Mouse (Mus musculus) stomach, embryonic 16.5 days (tissue): ENCODE results near the gene Vsx1. TPM values are rescaled to one million over a fixed set of nuclear protein-coding genes. Genes with fewer than 3 reads are reported as not detected.

Experiments used
- ATAC-seq: fragments of 200-750 bp; cut with Nextera tagmentation; 2 replicates; pipeline ENCODE4 v1.8.0; 2017; ENCODE audit warnings: moderate number of reproducible peaks, moderate TSS enrichment; ENCODE audit not compliant: insufficient read depth, low FRiP score
- H3K27ac ChIP-seq: fragments of 300-500 bp; sonication (generic); 2 replicates; pipeline ENCODE4 v1.5.1; 2014; ENCODE audit warnings: low read length
- H3K27me3 ChIP-seq: fragments of 300-500 bp; sonication (generic); 2 replicates; pipeline ENCODE4 v1.6.1; 2014; ENCODE audit warnings: low read length, control low read depth, mixed read lengths; ENCODE audit not compliant: control insufficient read depth, insufficient read depth
- H3K36me3 ChIP-seq: fragments of 300-500 bp; sonication (generic); 2 replicates; pipeline ENCODE4 v1.6.1; 2014; ENCODE audit warnings: low read length; ENCODE audit not compliant: control insufficient read depth, insufficient read depth
- H3K4me1 ChIP-seq: fragments of 300-500 bp; sonication (generic); 2 replicates; pipeline ENCODE4 v1.6.1; 2014; ENCODE audit warnings: low read length, control low read depth, mixed read lengths; ENCODE audit not compliant: control insufficient read depth, insufficient read depth
- H3K4me2 ChIP-seq: fragments of 300-500 bp; sonication (generic); 2 replicates; pipeline ENCODE4 v1.6.1; 2014; ENCODE audit warnings: low read depth, low read length, mixed read lengths
- H3K4me3 ChIP-seq: fragments of 300-500 bp; sonication (generic); replicated peaks from 2 replicates; pipeline ENCODE4 v1.5.1; 2014; ENCODE audit warnings: mild to moderate bottlenecking, low read length
- H3K9ac ChIP-seq: fragments of 300-500 bp; sonication (generic); 2 replicates; pipeline ENCODE4 v1.6.1; 2014; ENCODE audit warnings: low read length
- H3K9me3 ChIP-seq: fragments of 300-500 bp; sonication (generic); replicated peaks from 2 replicates; pipeline ENCODE4 v1.6.1; 2016; ENCODE audit warnings: low read length, control low read depth; ENCODE audit not compliant: control insufficient read depth
- WGBS: fragments of 180-500 bp; shearing (Covaris S2); extraction: QIAGEN DNeasy Blood & Tissue Kit; methylation state at CpG from one replicate; pipeline ENCODE4 v1.1.7; 2014; 5-methylcytosine and 5-hydroxymethylcytosine counted together
- polyA plus RNA-seq: library from polyadenylated mRNA; unstranded; fragments of >200 nt; fragmentation: Nextera tagmentation; extraction: Ambion mirVana; gene quantifications from 2 replicates; pipeline ENCODE4 v1.2.1, GENCODE M21; 2015

Vsx1 gene
- polyA plus RNA-seq, 1 experiment from 2014 or later, result not detected

DNA sequence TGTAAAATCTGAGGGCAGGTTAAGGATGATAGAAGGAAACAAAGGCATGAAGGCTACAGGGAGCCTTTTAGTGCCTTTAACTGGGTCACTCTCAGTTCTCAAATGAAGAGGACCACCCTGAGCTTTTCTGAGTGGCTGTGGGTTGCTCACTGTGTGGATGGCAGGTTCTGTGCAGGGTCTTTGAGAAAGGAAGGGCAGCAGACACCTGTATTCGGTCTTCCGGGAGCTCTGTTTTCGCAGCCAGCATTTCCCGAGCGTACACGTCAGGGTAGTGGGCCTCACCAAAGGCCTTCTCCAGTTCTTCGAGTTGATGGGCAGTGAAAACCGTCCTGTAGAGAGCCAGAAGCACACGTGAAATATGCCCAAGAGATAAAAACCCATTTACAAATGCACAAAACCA is 3.8 kb downstream of the Vsx1 start:
- no peaks in the 10 kb centered on the region for H3K36me3 ChIP-seq
- H3K27ac ChIP-seq, result no peak overlapping the region
- no peak overlapping the region for H3K4me3 ChIP-seq
- 0 out of 2 replicates have a peak, but pooled peaks cover 7% of the 10 kb centered on the region for H3K4me1 ChIP-seq
- no peaks in the 10 kb centered on the region for H3K9me3 ChIP-seq
- H3K4me2 ChIP-seq, result no peak overlapping the region
- H3K9ac ChIP-seq, result no peak overlapping the region
- WGBS, result 89% methylated on average over 9 of the region's 9 CpGs
- H3K27me3 ChIP-seq, result peaks cover 38% of the 10 kb centered on the region
- no peak for ATAC-seq

DNA sequence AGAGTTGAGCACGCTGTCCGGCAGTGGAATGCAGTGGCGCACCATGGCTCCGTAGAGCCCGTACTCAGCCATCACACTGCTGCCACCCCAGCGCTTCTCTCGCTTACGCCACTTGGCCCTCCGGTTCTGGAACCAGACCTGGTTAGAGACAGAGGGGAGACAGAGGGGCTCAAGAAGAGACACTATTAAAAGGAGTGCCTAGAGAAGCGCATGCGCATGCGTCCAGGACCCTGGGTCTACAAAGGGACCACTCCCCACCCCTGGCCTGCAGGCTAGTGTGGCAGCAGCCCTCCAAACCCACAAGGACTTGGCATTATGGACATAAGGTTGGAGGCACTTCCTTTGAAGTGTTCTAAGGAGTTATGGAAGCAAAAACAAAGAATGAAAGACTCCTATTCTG is 4.7 kb downstream of the Vsx1 start:
- H3K36me3 ChIP-seq, result no peaks in the 10 kb centered on the region
- WGBS, result 84% methylated on average over 12 of the region's 12 CpGs

DNA sequence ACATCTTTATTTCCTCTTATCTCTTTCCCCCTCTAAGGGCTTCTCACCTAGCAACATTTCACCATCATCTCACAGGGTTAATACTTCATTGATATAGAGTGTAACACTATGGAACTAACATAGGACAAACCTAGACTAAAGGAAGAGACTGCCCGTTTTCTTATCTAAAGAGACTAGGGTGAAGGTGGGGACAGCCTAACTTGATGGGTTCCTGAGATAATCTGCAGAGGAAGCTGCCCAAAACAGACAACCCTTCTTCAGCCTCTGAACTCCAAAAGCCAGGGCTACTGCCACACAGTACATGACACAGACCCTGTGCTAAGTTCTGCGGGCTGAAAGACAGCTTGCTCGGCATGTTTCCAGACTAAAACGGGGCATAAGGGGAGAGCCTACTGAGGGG is 7.6 kb downstream of the Vsx1 start:
- H3K9me3 ChIP-seq, result no peaks in the 10 kb centered on the region
- H3K36me3 ChIP-seq, result no peaks in the 10 kb centered on the region
- no peaks in the 10 kb centered on the region for H3K4me1 ChIP-seq
- H3K4me2 ChIP-seq, result no peak overlapping the region
- H3K4me3 ChIP-seq, result no peak overlapping the region
- H3K9ac ChIP-seq, result no peak overlapping the region
- 61% methylated on average over 4 of the region's 4 CpGs for WGBS
- H3K27ac ChIP-seq, result no peak overlapping the region
- ATAC-seq, result no peak
- peaks cover 6% of the 10 kb centered on the region; the same call in 1 of the 2 replicates for H3K27me3 ChIP-seq

More for the DNA sequence above, 4.7 kb downstream of the Vsx1 start:
- Histone ChIP-seq H3K4me1 (0 out of 2 replicates have a peak, but pooled peaks cover 7% of the 10 kb centered on the region), H3K4me3 (no peak overlapping the region), H3K27ac (no peak overlapping the region), H3K9me3 (no peaks in the 10 kb centered on the region), H3K9ac (no peak overlapping the region), H3K27me3 (peaks cover 30% of the 10 kb centered on the region), H3K4me2 (no peak overlapping the region)
- ATAC-seq, result no peak

DNA sequence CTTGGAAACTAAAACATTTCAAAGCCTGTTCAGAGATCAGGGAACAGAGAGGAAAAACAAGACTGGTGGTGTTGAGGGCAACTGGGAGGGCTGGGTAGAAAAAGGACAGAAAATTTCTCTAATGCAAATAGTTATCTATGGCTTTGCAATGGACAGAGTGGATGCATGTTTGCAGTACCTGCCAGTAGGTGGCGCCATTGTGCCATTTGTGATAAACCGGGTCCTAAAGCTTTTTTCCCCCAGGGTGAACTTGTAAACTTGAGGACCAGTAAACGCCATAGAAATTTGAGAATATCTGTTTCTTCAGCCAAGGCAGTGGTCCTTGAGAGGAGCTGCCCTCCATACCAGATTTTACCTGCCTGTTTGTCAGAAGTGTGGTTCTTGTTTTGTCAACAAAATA is 10.8 kb downstream of the Vsx1 start:
- H3K9ac ChIP-seq, result no peak overlapping the region
- no peak overlapping the region for H3K27ac ChIP-seq
- H3K27me3 ChIP-seq, result no peaks in the 10 kb centered on the region
- H3K4me3 ChIP-seq, result no peak overlapping the region
- H3K4me1 ChIP-seq, result no peaks in the 10 kb centered on the region
- H3K4me2 ChIP-seq, result no peak overlapping the region
- H3K9me3 ChIP-seq, result no peaks in the 10 kb centered on the region
- no peaks in the 10 kb centered on the region for H3K36me3 ChIP-seq
- ATAC-seq, result no peak
- 0% methylated on average over 3 of the region's 3 CpGs for WGBS

DNA sequence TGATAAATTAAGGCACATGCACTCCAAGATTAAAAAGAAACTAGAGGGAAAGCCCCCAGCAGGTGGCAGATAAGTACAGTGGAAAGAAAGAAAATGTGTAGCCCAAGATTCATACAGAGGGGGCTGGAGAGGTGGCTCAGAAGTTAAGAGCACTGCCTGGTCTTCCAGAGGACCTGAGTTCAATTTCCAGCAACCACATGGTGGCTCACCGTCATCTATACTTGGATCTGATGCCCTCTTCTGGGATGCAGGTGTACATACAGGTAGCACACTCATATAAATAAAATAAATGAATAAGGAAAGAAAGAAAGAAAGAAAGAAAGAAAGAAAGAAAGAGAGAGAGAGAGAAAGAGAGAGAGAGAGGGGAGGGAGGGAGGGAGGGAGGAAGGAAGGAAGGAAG is 13.6 kb downstream of the Vsx1 start:
- no peaks in the 10 kb centered on the region for H3K9me3 ChIP-seq
- H3K36me3 ChIP-seq, result no peaks in the 10 kb centered on the region
- no peak overlapping the region for H3K4me2 ChIP-seq
- 14% methylated on average over 1 of the region's 1 CpGs for WGBS
- no peak overlapping the region for H3K4me3 ChIP-seq
- no peak for ATAC-seq
- no peaks in the 10 kb centered on the region for H3K27me3 ChIP-seq
- no peak overlapping the region for H3K27ac ChIP-seq
- H3K4me1 ChIP-seq, result no peaks in the 10 kb centered on the region
- no peak overlapping the region for H3K9ac ChIP-seq

DNA sequence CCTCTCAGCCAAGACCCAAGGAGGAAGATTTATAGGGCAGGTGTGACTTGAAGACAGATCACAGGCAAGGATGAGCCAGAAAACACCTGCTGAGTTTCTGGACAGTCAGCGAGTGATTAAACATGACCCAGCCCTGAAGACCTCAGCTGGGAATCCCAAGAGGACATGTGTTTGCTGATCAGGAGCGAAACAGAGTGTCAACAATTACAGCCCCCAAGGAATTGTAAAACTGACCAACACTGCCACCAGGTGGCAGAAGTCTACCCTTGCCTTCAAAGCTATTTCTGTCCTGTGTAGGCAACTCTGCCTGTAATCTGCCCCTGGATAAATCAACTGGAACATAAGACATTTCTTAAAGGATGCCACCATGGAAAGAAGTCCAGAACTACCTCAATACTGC is 14.3 kb downstream of the Vsx1 start:
- no peaks in the 10 kb centered on the region for H3K4me1 ChIP-seq
- no peak overlapping the region for H3K27ac ChIP-seq
- peak; percentile 65; the same call in 1 of the 2 replicates for ATAC-seq
- H3K9me3 ChIP-seq, result no peaks in the 10 kb centered on the region
- H3K36me3 ChIP-seq, result no peaks in the 10 kb centered on the region
- H3K9ac ChIP-seq, result no peak overlapping the region; the same call in 1 of the 2 replicates
- 0% methylated on average over 2 of the region's 2 CpGs for WGBS
- H3K4me2 ChIP-seq, result no peak overlapping the region
- no peak overlapping the region for H3K4me3 ChIP-seq
- H3K27me3 ChIP-seq, result no peaks in the 10 kb centered on the region

DNA sequence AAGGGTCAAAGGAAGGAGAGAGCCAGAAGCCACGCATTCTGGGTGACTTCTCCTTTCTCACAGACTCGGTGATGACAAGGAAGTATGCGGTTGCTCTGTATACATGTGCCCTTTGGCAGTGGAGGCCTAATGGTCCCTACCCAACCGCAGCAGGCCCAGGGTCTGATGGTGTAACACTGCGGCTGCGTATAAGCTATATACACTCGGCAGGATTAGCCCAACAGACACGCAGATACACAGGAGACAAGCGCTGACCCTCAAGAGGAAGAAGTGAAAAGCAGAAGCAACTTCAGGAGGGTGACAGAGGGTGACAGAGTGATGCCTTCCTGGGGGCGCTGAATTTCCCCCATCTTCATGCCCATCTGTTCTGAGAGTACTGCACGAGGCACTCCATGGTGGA is 15.2 kb downstream of the Vsx1 start:
- Histone ChIP-seq H3K9ac (no peak overlapping the region), H3K36me3 (no peaks in the 10 kb centered on the region), H3K9me3 (no peaks in the 10 kb centered on the region), H3K27me3 (no peaks in the 10 kb centered on the region), H3K27ac (no peak overlapping the region), H3K4me1 (no peaks in the 10 kb centered on the region; the same call in 1 of the 2 replicates), H3K4me2 (no peak overlapping the region), H3K4me3 (no peak overlapping the region)
- ATAC-seq, result no peak
- WGBS, result 83% methylated on average over 11 of the region's 11 CpGs

DNA sequence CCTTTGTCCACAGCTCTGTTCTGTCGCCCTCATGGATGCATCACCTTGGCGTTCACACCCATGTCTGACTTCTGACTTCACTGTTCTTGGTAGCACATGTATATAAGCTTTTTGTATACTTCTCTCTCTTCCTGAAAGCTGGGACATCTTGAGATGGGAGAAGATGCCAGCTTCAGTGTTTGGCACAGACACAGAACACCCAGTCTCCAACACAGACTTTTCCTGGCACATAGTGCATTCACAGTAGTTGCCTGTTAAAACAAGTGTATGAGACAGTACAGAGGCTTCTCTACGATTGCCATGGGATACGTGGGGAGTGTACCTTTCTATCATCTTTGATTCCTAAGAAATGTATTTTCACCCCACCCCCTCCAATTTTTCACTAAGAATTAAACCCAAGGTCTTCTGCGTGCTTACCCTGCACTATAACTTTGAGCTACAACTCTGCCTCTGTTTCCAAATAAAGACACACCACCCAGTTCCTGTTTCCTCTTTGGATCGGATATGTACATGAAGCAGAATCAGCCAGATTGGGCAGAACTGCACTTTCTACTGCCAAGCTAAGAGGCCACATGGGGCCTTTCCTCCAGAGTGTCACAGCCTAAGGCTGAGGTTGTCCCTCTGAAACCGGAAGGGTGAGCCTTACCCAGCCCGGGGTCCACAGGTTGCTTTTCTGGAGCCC is 17.4 kb downstream of the Vsx1 start:
- peaks cover 12% of the 10 kb centered on the region for H3K4me1 ChIP-seq
- H3K36me3 ChIP-seq, result no peaks in the 10 kb centered on the region
- no peak overlapping the region for H3K9ac ChIP-seq
- no peaks in the 10 kb centered on the region for H3K27me3 ChIP-seq
- ATAC-seq, result no peak
- no peak overlapping the region for H3K4me2 ChIP-seq
- no peaks in the 10 kb centered on the region for H3K9me3 ChIP-seq
- 79% methylated on average over 8 of the region's 8 CpGs for WGBS
- no peak overlapping the region for H3K4me3 ChIP-seq
- H3K27ac ChIP-seq, result no peak overlapping the region

DNA sequence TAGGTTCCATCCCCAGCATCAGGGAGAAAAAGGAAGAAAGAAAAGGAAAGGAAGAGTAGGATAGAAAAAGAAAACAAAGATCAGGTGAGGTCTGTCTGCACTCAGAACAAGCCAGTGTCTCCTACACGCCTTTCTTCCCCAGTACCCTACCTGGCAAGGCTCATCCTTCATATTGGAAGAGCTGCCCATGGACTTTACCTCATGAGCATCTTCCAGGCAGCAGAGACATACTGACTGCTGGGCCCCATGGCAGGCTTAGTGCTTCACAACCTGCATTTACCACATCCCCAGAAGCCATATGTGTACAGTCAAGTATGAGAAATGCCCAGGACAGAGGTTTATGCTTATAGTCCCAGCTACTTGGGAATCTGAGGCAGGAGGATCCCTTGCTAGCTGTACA is 18.2 kb downstream of the Vsx1 start:
- Histone ChIP-seq H3K4me1 (peaks cover 15% of the 10 kb centered on the region), H3K4me2 (no peak overlapping the region), H3K27me3 (no peaks in the 10 kb centered on the region), H3K9me3 (no peaks in the 10 kb centered on the region), H3K36me3 (no peaks in the 10 kb centered on the region), H3K9ac (no peak overlapping the region), H3K27ac (no peak overlapping the region), H3K4me3 (no peak overlapping the region)
- ATAC-seq, result no peak
- WGBS, result 76% methylated on average over 1 of the region's 1 CpGs
